Mouse (Mus musculus) midbrain, postnatal 0 days (tissue): Measurements from ENCODE around the gene Usp9x. TPM values are rescaled to one million over a fixed set of nuclear protein-coding genes. Genes with fewer than 3 reads are reported as not detected.

Source experiments
- ATAC-seq: fragments of 200-750 bp; cut with Nextera tagmentation; 2 replicates; pipeline ENCODE4 v1.8.0; 2017; ENCODE audit warnings: moderate number of reproducible peaks, mild to moderate bottlenecking, moderate TSS enrichment, moderate library complexity; ENCODE audit not compliant: low FRiP score
- DNase-seq: peaks from one replicate; pipeline ENCODE4 v3.0.0-alpha.2; 2015; ENCODE audit warnings: low spot score
- H3K27ac ChIP-seq: fragments of 300-500 bp; sonication (generic); 2 replicates; pipeline ENCODE4 v1.5.1; 2014; ENCODE audit warnings: low read depth, mild to moderate bottlenecking, low read length, mixed read lengths
- H3K27me3 ChIP-seq: fragments of 300-500 bp; sonication (generic); 2 replicates; pipeline ENCODE4 v1.6.1; 2014; ENCODE audit warnings: low read length, control low read depth, mixed read lengths; ENCODE audit not compliant: insufficient read depth
- H3K36me3 ChIP-seq: fragments of 300-500 bp; sonication (generic); 2 replicates; pipeline ENCODE4 v1.6.1; 2014; ENCODE audit warnings: low read length, control low read depth, mixed read lengths; ENCODE audit not compliant: insufficient read depth
- H3K4me1 ChIP-seq: fragments of 300-500 bp; sonication (generic); 2 replicates; pipeline ENCODE4 v1.6.1; 2014; ENCODE audit warnings: mild to moderate bottlenecking, control low read depth, antibody characterized with exemption, low read length, mixed read lengths; ENCODE audit not compliant: insufficient read depth
- H3K4me2 ChIP-seq: fragments of 300-500 bp; sonication (generic); 2 replicates; pipeline ENCODE4 v1.6.1; 2014; ENCODE audit warnings: low read depth, mild to moderate bottlenecking, low read length, mixed read lengths; ENCODE audit not compliant: poor library complexity, severe bottlenecking
- H3K4me3 ChIP-seq: fragments of 300-500 bp; sonication (generic); 2 replicates; pipeline ENCODE4 v1.5.1; 2014; ENCODE audit warnings: low read depth, mild to moderate bottlenecking, low read length, moderate library complexity
- H3K9ac ChIP-seq: fragments of 300-500 bp; sonication (generic); replicated peaks from 2 replicates; pipeline ENCODE4 v1.6.1; 2014; ENCODE audit warnings: mild to moderate bottlenecking, low read length, moderate library complexity, mixed read lengths; ENCODE audit not compliant: poor library complexity, severe bottlenecking
- H3K9me3 ChIP-seq: fragments of 300-500 bp; sonication (generic); 2 replicates; pipeline ENCODE4 v1.6.1; 2016; ENCODE audit warnings: low read length, control low read depth
- CTCF ChIP-seq: IDR thresholded peaks from 2 replicates; pipeline ENCODE4 v1.5.1; 2016; ENCODE audit warnings: antibody characterized with exemption, mild to moderate bottlenecking
- WGBS: fragments of 180-500 bp; shearing (Covaris S2); extraction: QIAGEN DNeasy Blood & Tissue Kit; methylation state at CpG from one replicate; pipeline ENCODE4 v1.1.7; 2014; 5-methylcytosine and 5-hydroxymethylcytosine counted together
- polyA plus RNA-seq: library from polyadenylated mRNA; unstranded; fragments of >200 nt; fragmentation: Nextera tagmentation; extraction: Ambion mirVana; gene quantifications from 2 replicates; pipeline ENCODE4 v1.2.1, GENCODE M21; 2015
- total RNA-seq: library from RNA; depleted of rRNA; stranded (reverse); fragments of >200 nt; gene quantifications from 2 replicates; pipeline ENCODE4 v1.2.3, GENCODE M21; 2014

Gene Usp9x
- total and polyA plus RNA-seq, 2 experiments from 2014 or later, result 28.4 to 289 TPM

DNA sequence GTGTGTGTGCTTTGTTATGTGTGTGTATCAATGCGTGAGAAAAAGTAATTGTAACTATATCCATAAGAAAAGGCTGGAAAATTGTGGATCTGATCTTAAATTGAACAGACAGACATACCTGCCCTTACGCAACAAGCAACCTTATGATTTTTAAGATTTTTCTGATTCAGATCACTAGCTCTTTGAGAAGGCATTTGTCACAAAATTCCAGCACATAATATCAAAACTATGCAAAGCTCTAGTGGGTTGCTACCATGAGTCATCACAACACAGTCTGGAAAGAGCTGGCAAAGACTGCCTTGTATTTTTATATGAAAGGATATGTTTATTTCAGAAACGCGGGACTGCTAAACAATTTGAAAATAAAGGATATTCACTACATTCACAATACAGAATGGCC, 34.2 kb upstream of the Usp9x start:
- no peaks in the 10 kb centered on the region for H3K36me3 ChIP-seq
- ATAC-seq (no peak), DNase-seq (no peak)
- no peak for TF ChIP-seq CTCF
- no peak overlapping the region for H3K27ac ChIP-seq
- H3K9ac ChIP-seq, result no peak overlapping the region
- H3K27me3 ChIP-seq, result no peaks in the 10 kb centered on the region
- WGBS, result 88% methylated on average over 4 of the region's 4 CpGs
- no peak overlapping the region for H3K4me3 ChIP-seq
- no peak overlapping the region for H3K4me2 ChIP-seq
- H3K4me1 ChIP-seq, result no peaks in the 10 kb centered on the region
- no peaks in the 10 kb centered on the region for H3K9me3 ChIP-seq

DNA sequence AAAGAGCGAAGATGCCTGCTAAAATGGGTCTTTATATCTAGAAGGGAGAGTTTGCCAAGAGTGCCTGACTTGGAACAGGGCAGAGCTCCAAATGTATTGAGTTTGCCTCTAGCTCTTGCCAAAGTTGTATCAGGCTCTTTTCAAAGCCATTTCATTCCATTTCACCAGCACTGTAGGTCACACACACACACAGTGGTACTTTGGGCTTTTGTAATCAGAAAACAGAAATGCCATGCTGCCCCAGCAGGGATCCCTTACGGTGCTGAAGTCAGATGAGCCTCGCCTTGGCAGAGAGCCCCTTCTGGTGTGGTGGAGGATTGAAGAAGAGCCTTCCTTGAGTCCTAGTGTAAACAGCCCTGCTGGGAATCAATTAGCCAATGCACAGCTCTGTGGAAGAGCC, 32.1 kb upstream of the Usp9x start:
- TF ChIP-seq CTCF, result peak; percentile 2; the same call in 1 of the 2 replicates
- H3K4me3 ChIP-seq, result no peak overlapping the region
- no peak for ATAC-seq
- peak; percentile 65 for DNase-seq
- 36% methylated on average over 3 of the region's 3 CpGs for WGBS
- no peak overlapping the region for H3K4me2 ChIP-seq
- H3K36me3 ChIP-seq, result no peaks in the 10 kb centered on the region
- no peak overlapping the region for H3K27ac ChIP-seq
- no peak overlapping the region for H3K9ac ChIP-seq
- H3K27me3 ChIP-seq, result no peaks in the 10 kb centered on the region
- no peaks in the 10 kb centered on the region for H3K9me3 ChIP-seq
- no peaks in the 10 kb centered on the region for H3K4me1 ChIP-seq

DNA sequence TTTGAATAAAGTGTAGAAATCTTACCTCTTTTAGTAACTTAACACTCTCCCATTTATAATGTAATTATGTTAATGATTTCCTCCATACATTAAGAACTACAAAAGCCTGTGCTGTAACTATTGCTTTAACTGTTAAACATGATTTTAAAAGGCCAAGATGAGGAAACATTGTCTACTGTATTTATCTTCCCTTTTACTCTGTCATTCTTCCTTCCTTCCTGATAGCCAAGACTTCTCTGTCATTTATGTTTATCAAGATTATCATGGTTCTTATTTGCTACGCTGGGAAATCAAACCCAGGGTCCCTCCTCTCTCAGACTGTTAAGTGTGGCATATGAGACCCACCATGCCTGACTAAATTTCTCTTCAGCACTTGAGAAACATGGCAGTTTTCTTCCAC, 30.9 kb upstream of the Usp9x start:
- WGBS, result 50% methylated on average over 1 of the region's 1 CpGs

DNA sequence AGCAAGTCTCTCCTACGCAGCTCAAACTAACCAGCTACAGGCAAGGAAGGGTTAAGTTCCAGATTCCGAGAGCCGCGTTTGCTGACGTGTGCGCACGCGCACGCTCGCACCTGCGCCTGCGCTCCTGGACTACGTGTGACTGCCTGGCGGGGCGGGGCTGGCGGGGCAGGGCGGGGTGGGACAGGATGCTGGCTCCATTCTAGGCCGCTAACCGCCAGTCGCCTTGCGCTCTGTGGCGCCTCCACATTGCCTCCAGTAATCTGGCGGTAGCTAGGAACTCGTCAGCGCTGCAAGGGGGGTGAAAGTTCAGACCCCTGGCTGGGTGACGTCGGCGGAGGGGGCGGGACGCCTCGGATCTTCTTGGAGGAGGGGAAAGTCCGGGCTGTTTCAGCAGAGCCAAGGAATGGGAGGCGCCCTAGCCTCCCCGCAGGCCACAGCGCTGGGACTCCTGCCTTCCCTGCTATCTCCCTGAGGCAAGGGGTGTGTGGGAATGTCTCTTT, 29.6 kb upstream of the Usp9x start:
- H3K9ac ChIP-seq, result peak overlapping the region; percentile 64
- 6% methylated on average over 35 of the region's 35 CpGs for WGBS
- H3K36me3 ChIP-seq, result no peaks in the 10 kb centered on the region

More for the DNA sequence above, 30.9 kb upstream of the Usp9x start:
- Histone ChIP-seq H3K27ac (no peak overlapping the region), H3K9me3 (no peaks in the 10 kb centered on the region), H3K4me1 (no peaks in the 10 kb centered on the region), H3K4me3 (no peak overlapping the region), H3K36me3 (no peaks in the 10 kb centered on the region), H3K27me3 (no peaks in the 10 kb centered on the region), H3K4me2 (no peak overlapping the region), H3K9ac (no peak overlapping the region)
- no peak for TF ChIP-seq CTCF
- DNase-seq, result no peak
- no peak for ATAC-seq

GRCm38 (mm10) chrX:13043780-13044179, 27.5 kb upstream of the Usp9x start:
- H3K9ac ChIP-seq, result no peak overlapping the region
- no peaks in the 10 kb centered on the region for H3K9me3 ChIP-seq
- TF ChIP-seq CTCF, result no peak
- H3K27ac ChIP-seq, result no peak overlapping the region
- no peaks in the 10 kb centered on the region for H3K4me1 ChIP-seq
- no peaks in the 10 kb centered on the region for H3K27me3 ChIP-seq
- H3K4me3 ChIP-seq, result no peak overlapping the region
- no peak overlapping the region for H3K4me2 ChIP-seq
- WGBS, result 87% methylated on average over 2 of the region's 2 CpGs
- DNase-seq, result no peak
- no peaks in the 10 kb centered on the region for H3K36me3 ChIP-seq
- no peak for ATAC-seq

More for the DNA sequence above, 29.6 kb upstream of the Usp9x start:
- TF ChIP-seq CTCF, result peak; percentile 47
- Histone ChIP-seq H3K4me2 (peak overlapping the region; percentile 38), H3K27me3 (no peaks in the 10 kb centered on the region), H3K27ac (peak overlapping the region; percentile 76), H3K4me1 (no peaks in the 10 kb centered on the region), H3K4me3 (peak overlapping the region; percentile 44), H3K9me3 (no peaks in the 10 kb centered on the region)
- DNase-seq (peak; percentile 95), ATAC-seq (peak; percentile 99)

GRCm38 (mm10) chrX:13044666-13045065, 26.6 kb upstream of the Usp9x start:
- Histone ChIP-seq H3K9me3 (no peaks in the 10 kb centered on the region), H3K27ac (no peak overlapping the region), H3K36me3 (no peaks in the 10 kb centered on the region), H3K4me3 (no peak overlapping the region), H3K4me2 (no peak overlapping the region), H3K9ac (no peak overlapping the region), H3K27me3 (no peaks in the 10 kb centered on the region), H3K4me1 (no peaks in the 10 kb centered on the region)
- no peak for ATAC-seq
- TF ChIP-seq CTCF, result no peak
- 85% methylated on average over 5 of the region's 5 CpGs for WGBS
- no peak for DNase-seq
